Mouse (Mus musculus): ENCODE results near the gene Lig3. TPM values are rescaled to one million over a fixed set of nuclear protein-coding genes. Genes with fewer than 3 reads are reported as not detected.
A peak's percentile ranks its signal among the peaks of the same experiment; 100 is the strongest.

Gene Lig3
- total RNA-seq (2022), result 10 to 100 TPM; 22.5 to 34.6 (median 23.4) TPM

GRCm38 (mm10) chr11:82780983-82781903 is at the start of gene Lig3:
Gene Lig3, plus strand, starts transcription at chr11:82781108.
- peak; percentile 90 for DNase-seq

- no peak for DNase-seq
Measured at GRCm38 (mm10) chr11:82734227-82734626, 46.7 kb upstream of the Lig3 start.

DNA sequence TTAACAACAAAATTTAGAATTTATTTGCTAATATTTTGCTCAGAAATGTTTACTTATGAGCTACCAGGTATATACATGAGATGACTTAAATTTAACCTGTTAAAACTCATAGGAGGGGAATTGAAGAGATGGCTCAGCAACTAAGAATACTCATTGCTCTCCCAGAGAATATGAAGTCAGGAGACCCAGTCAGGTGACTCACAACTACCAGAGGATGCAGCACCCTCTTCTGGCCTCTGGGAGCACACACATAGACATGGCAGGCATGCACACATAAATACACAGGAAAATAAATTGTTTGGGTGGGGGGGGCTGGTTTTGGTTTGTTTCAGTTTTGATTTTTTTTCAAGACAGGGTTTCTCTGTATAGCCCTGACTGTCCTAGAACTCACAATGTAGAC is 41.9 kb upstream of the Lig3 start:
- no peak for DNase-seq

- no peak for DNase-seq
Measured at GRCm38 (mm10) chr11:82746138-82746537, 34.8 kb upstream of the Lig3 start.

- no peak for DNase-seq
Measured at GRCm38 (mm10) chr11:82746857-82747366, 34.0 kb upstream of the Lig3 start.

GRCm38 (mm10) chr11:82752349-82753115 is 28.4 kb upstream of the Lig3 start:
- peak; percentile 19 for DNase-seq

- no peak for DNase-seq
Measured at GRCm38 (mm10) chr11:82755919-82756318, 25.0 kb upstream of the Lig3 start.

- no peak for DNase-seq
Measured at GRCm38 (mm10) chr11:82762286-82762829, 18.6 kb upstream of the Lig3 start.

GRCm38 (mm10) chr11:82763261-82763660 is 17.6 kb upstream of the Lig3 start:
- DNase-seq, result no peak

DNA sequence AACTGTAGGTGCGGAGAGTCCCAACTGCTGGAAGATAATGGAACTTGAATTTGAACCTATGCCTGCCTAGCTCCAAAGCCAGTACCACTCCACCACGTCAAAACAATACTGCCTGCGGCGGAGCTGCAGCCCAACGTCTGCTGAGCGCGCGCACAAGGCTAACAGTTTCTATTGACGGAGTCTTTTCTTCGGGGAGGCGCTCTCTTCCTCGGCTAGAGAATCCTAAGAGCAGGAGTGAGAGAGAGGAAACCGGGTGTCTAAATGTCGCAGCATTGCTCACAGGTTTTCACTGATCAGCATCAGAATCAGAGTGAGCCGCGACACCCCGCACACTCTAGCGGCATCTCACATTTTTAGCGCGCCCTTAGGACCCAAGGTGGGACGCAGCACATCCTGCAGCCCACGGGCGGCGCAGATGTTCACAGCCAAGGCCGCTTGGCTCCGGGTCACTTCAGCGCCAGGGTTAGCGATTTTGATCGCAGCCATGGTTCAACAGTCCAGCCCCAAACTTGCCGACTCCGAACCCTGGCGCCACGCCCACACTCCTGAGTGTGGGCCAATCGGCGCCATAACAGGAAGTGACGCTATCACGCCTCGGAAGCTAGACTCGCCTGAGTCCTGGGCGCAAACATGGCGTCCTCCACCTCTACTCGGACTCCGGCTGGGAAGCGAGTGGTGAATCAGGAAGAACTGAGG is 17.0 kb upstream of the Lig3 start, which contains the start of the genes Cct6b and Zfp830:
Gene Cct6b, minus strand, starts transcription at position 580 of the 696 bp plus-strand sequence.
Gene Zfp830, plus strand, starts transcription at position 604 of the 696 bp plus-strand sequence.
- peak; percentile 92 for DNase-seq

DNA sequence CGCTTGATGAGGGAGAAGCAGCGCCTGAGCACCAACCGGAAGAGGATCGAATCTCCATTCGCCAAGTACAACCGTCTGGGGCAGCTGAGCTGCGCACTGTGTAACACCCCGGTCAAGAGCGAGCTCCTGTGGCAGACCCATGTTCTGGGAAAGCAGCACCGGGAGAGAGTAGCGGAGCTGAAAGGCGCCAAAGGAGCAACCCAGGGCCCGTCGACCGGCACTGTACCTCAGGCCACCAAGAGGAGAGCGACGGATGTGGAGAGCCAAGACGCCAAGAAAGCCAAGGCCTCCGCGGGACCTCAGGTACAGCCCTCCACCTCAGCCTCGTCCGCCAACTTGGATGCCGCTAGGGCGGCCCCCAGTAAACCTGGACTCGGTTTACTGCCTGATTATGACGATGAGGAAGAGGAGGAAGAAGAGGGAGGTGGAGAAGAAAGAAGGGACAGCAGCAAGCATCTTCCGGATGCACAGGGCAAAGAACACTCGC is 16.4 kb upstream of the Lig3 start:
- no peak for DNase-seq

GRCm38 (mm10) chr11:82780134-82780533 is 774 bp upstream of the Lig3 start:
- no peak for DNase-seq

GRCm38 (mm10) chr11:82782197-82782596 is 1.3 kb downstream of the Lig3 start:
- DNase-seq, result no peak

DNA sequence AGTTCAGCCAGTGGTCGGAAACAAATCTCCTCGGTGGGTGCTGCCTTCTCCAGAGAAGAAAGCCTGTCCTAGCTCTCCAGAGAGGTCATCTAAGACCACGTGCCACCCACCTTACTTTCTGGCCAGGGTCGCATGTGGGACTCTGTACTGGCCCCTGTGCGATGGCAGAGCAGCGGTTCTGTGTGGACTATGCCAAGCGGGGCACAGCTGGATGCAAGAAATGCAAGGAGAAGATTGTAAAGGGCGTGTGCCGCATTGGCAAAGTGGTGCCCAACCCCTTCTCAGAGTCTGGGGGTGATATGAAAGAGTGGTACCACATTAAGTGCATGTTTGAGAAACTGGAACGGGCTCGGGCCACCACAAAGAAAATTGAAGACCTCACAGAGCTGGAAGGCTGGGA is 2.5 kb downstream of the Lig3 start:
- DNase-seq, result no peak

- no peak for DNase-seq
Measured at GRCm38 (mm10) chr11:82806656-82807055, 25.7 kb downstream of the Lig3 start.

GRCm38 (mm10) chr11:82807370-82807769 is 26.5 kb downstream of the Lig3 start:
- no peak for DNase-seq

GRCm38 (mm10) chr11:82808485-82808884 is 27.6 kb downstream of the Lig3 start:
- no peak for DNase-seq

- peak; percentile 17 for DNase-seq
Measured at GRCm38 (mm10) chr11:82819350-82819749, 38.4 kb downstream of the Lig3 start.

- DNase-seq, result no peak
Measured at GRCm38 (mm10) chr11:82820788-82821456, 40.0 kb downstream of the Lig3 start.

DNA sequence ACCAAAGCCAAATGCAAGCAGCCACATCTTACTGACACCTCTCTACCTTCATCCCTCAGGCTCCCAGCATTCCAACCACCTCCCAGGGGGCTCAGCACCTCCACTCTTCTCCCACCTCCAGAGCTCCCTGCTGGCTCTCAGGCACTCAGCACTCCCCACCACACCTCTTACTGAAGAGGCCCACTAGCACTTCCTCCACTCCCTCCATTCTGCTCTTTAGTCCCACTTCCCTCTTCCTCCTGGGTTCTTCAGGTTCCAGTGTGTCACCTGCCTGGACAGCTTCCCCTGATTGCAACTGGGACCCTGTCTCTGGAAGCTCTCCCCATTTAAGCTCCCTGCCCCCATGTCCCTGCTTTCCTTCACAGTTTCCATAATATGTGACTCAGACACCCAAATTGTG is 45.9 kb downstream of the Lig3 start:
- DNase-seq, result no peak
